Mouse (Mus musculus): ENCODE results near the gene Zfp428. TPM values are rescaled to one million over a fixed set of nuclear protein-coding genes. Genes with fewer than 3 reads are reported as not detected.

Zfp428 gene
- polyA plus RNA-seq, 1 experiment from 2014 or later = 26.0 TPM

DNA sequence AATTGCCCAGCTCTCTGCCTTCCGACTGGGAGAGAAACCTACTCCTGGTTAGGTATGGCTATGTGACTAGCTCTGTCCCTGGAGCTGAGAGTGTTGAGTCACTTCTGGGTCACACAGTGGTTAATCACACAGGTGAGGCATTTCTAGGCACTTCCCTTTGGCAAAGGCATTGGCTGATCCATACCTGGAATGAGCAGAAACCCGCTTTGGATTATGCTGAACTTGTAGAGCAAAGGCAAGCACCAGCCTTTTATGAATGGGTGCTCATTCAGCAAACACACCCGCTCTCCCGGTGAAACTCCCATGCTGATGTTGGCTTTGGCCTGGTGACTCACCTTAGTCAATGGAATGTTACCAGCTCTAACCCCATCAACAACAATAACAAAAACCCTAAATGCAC lies 32.9 kb downstream of the Zfp428 start:
- Histone ChIP-seq H3K4me3 (ENCODE audit: low read depth, low read length) (no peak overlapping the region), H3K27ac (ENCODE audit: low read depth, low read length) (no peak overlapping the region), H3K27me3 (ENCODE audit: control insufficient read depth, insufficient read depth, low read length) (no peaks in the 10 kb centered on the region), H3K4me2 (no peak overlapping the region), H3K9ac (ENCODE audit: low read depth, low read length) (no peak overlapping the region), H3K4me1 (ENCODE audit: control insufficient read depth, insufficient read depth, low read length) (no peaks in the 10 kb centered on the region), H3K9me3 (replicated peaks; ENCODE audit: control insufficient read depth, low read length) (no peaks in the 10 kb centered on the region), H3K36me3 (ENCODE audit: control insufficient read depth, insufficient read depth, low read length) (peaks cover 3% of the 10 kb centered on the region; the same call in 1 of the 2 replicates)
- WGBS (ENCODE audit: insufficient replicate concordance) = 87% methylated on average over 4 of the region's 4 CpGs
- ATAC-seq (replicated peaks; ENCODE audit: insufficient number of reproducible peaks, low FRiP score, low TSS enrichment) = no peak

DNA sequence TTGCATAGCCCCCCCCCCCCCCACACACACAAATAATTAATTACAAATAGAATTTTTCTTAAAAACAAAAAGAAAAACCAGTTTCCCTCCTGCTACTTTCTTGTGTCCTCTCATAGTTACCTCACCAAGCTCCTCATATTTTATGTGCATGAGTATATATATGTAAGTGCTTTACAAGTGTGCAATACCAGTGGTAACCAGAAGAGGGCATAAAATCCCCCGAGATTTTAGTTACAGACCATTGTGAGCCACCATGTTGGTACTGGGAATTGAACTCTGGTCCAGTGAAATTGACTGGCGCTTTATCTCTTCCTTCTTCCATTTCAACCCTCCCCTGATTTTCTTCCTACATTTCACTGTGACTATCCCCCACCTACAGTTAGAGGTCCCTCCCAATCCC lies 37.7 kb downstream of the Zfp428 start:
- WGBS (ENCODE audit: insufficient replicate concordance) = 79% methylated on average over 2 of the region's 2 CpGs
- no peak overlapping the region for H3K4me2 ChIP-seq
- no peaks in the 10 kb centered on the region for H3K9me3 ChIP-seq (replicated peaks; ENCODE audit: control insufficient read depth, low read length)
- H3K4me3 ChIP-seq (ENCODE audit: low read depth, low read length) = no peak overlapping the region
- H3K27me3 ChIP-seq (ENCODE audit: control insufficient read depth, insufficient read depth, low read length) = no peaks in the 10 kb centered on the region
- H3K27ac ChIP-seq (ENCODE audit: low read depth, low read length) = no peak overlapping the region
- no peak overlapping the region for H3K9ac ChIP-seq (ENCODE audit: low read depth, low read length)
- ATAC-seq (replicated peaks; ENCODE audit: insufficient number of reproducible peaks, low FRiP score, low TSS enrichment) = no peak
- H3K4me1 ChIP-seq (ENCODE audit: control insufficient read depth, insufficient read depth, low read length) = peaks cover 13% of the 10 kb centered on the region
- no peaks in the 10 kb centered on the region for H3K36me3 ChIP-seq (ENCODE audit: control insufficient read depth, insufficient read depth, low read length)

DNA sequence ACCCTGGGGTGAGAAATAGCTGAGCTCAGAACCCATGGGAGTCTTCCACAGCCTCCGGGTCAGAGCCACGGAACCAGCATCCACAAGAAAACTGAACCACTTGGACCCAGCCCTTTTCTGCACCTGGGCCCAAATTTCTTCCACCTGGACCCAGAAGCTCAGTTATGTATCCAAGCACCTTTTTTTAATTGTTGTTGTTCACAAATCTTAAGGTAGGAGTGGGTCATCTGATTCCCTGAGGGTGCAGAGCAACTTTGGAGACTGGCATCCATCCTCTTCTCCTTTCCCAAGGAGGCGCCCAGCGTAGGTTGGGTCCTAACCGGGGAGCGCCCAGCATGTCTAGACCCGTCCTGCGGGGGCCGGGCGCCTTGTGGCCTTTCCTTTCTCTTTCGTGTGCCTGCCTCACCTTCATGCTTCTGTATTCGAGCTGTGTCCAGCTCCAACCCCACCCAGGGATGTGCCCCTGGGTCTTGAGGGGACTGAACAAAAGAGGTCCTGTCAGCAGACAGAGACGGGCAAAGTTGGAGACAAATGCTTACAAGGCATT lies 39.3 kb downstream of the Zfp428 start, which contains the start of the genes Pinlyp and Xrcc1:
Pinlyp (minus strand) TSS at position 51 of the 547 bp plus-strand sequence.
Xrcc1 (plus strand) TSS at position 222 of the 547 bp plus-strand sequence.
- peaks cover 3% of the 10 kb centered on the region; the same call in 1 of the 2 replicates for H3K36me3 ChIP-seq (ENCODE audit: control insufficient read depth, insufficient read depth, low read length)
- WGBS (ENCODE audit: insufficient replicate concordance) = 38% methylated on average over 13 of the region's 13 CpGs
- H3K9me3 ChIP-seq (replicated peaks; ENCODE audit: control insufficient read depth, low read length) = no peaks in the 10 kb centered on the region
- peaks cover 13% of the 10 kb centered on the region for H3K4me1 ChIP-seq (ENCODE audit: control insufficient read depth, insufficient read depth, low read length)
- H3K27ac ChIP-seq (ENCODE audit: low read depth, low read length) = peak within 1 kb of the TSS; percentile 75
- ATAC-seq (replicated peaks; ENCODE audit: insufficient number of reproducible peaks, low FRiP score, low TSS enrichment) = no peak
- H3K27me3 ChIP-seq (ENCODE audit: control insufficient read depth, insufficient read depth, low read length) = no peaks in the 10 kb centered on the region
- H3K4me3 ChIP-seq (ENCODE audit: low read depth, low read length) = peak within 1 kb of the TSS; percentile 88
- H3K4me2 ChIP-seq = peak within 1 kb of the TSS; percentile 73
- H3K9ac ChIP-seq (ENCODE audit: low read depth, low read length) = peak within 1 kb of the TSS; percentile 86

DNA sequence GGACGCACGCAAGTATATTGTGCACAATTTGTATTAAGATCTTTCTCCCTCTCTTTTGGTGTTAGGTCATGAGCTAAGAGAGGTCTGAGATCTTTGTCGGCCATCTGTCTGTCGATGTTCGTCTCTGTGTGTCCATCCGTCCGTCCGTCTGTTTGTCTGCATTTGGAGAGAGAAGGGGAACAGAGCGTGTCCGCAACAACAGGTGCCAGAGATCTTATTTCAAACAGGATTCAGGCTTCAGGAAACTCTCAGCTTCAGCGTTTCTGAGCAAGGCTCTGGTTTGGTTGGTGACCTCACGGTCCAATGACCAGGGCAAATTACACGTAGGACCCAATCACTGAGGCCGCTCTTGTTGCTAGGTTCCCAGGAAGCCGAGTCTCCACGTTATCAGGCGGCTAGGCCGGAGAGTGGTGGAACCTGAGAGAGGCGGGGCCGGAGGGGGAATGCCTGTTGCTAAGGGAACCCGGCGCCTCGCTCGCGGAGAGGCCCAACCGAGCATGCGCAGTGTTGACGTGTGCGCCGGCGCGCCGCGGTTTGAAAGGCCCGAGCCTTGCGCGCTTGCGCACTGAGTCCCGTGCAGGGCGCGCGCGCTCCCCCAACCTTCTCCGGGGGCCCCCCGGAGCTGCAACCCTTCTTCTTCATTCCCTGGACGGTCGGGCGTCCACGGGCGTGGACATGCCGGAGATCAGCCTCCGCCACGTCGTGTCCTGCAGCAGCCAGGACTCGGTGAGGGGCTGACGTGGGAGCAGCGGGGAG lies 40.0 kb downstream of the Zfp428 start:
- H3K27ac ChIP-seq (ENCODE audit: low read depth, low read length) = peak overlapping the region; percentile 75
- H3K4me2 ChIP-seq = peak overlapping the region; percentile 73
- H3K27me3 ChIP-seq (ENCODE audit: control insufficient read depth, insufficient read depth, low read length) = no peaks in the 10 kb centered on the region
- ATAC-seq (replicated peaks; ENCODE audit: insufficient number of reproducible peaks, low FRiP score, low TSS enrichment) = peak; percentile 98
- peak overlapping the region; percentile 86 for H3K9ac ChIP-seq (ENCODE audit: low read depth, low read length)
- peak overlapping the region; percentile 88 for H3K4me3 ChIP-seq (ENCODE audit: low read depth, low read length)
- no peaks in the 10 kb centered on the region for H3K9me3 ChIP-seq (replicated peaks; ENCODE audit: control insufficient read depth, low read length)
- WGBS (ENCODE audit: insufficient replicate concordance) = 1% methylated on average over 56 of the region's 57 CpGs
- H3K4me1 ChIP-seq (ENCODE audit: control insufficient read depth, insufficient read depth, low read length) = peaks cover 13% of the 10 kb centered on the region
- peaks cover 3% of the 10 kb centered on the region; the same call in 1 of the 2 replicates for H3K36me3 ChIP-seq (ENCODE audit: control insufficient read depth, insufficient read depth, low read length)

DNA sequence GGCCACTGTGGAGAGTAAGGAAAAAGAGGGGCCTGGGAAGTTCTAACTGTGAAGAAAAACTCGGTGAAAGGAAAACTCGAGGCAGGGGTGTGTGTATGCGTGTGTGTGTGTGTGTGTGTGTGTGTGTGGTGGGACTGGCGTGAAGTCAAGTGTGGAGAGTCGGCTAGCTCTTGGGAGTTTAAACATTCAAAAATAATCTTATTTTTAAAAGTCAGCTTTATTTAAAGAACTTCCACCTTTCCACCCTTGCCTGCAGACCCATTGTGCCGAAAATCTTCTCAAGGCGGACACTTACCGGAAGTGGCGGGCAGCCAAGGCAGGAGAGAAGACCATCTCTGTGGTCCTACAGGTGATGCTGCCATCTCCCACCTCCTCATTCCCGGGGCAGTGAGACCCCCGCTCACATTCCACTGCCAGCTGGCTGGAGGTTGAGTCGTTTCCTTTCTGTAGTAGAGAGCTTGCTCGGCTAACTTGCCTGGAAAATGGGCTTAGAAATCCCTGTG lies 40.8 kb downstream of the Zfp428 start:
- peaks cover 7% of the 10 kb centered on the region for H3K36me3 ChIP-seq (ENCODE audit: control insufficient read depth, insufficient read depth, low read length)
- 0 out of 2 replicates have a peak, but pooled peaks have one; percentile 0 for ATAC-seq (replicated peaks; ENCODE audit: insufficient number of reproducible peaks, low FRiP score, low TSS enrichment)
- H3K4me1 ChIP-seq (ENCODE audit: control insufficient read depth, insufficient read depth, low read length) = peaks cover 13% of the 10 kb centered on the region
- peak overlapping the region; percentile 86 for H3K9ac ChIP-seq (ENCODE audit: low read depth, low read length)
- H3K27me3 ChIP-seq (ENCODE audit: control insufficient read depth, insufficient read depth, low read length) = no peaks in the 10 kb centered on the region
- 35% methylated on average over 13 of the region's 13 CpGs for whole genome bisulfite sequencing (ENCODE audit: insufficient replicate concordance)
- peak overlapping the region; percentile 73 for H3K4me2 ChIP-seq
- H3K27ac ChIP-seq (ENCODE audit: low read depth, low read length) = peak overlapping the region; percentile 66
- H3K9me3 ChIP-seq (replicated peaks; ENCODE audit: control insufficient read depth, low read length) = no peaks in the 10 kb centered on the region
- H3K4me3 ChIP-seq (ENCODE audit: low read depth, low read length) = peak overlapping the region; percentile 88

DNA sequence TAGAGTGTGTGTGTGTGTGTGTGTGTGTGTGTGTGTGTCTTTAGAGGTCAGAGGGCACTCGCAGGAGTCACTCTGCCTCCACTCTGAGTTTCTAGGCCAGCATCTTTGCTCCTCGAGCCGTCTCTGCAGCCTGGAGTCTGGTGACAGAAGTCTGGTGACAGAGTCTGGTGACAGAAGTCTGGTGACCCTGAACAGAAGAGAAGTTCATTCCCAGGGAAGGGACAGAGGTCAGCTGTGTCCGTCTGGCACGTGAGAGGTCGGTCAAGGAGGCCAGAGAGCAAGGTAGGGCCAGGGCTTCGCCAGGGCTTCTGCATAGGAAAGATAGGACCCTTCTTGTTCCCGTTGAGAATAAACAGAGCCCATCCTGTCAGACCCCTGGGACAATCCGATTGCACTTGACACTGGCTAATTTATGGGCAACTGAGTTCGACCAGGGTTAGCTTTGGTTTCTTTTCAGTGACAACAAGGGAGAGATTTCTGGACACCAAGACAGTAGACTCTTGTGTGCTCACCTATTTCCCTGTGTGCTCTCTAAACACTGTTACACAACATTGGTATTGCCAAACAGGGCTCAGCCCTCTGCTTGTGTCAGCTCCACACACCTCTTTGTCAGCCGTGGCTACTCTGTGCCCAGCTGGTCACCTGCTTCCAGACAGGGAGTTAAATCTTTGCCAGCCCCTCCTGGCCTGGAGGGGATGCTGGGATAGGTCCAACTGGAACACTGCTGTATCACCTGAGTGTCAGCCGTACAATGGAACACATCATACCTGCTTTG lies 45.4 kb downstream of the Zfp428 start:
- H3K27ac ChIP-seq (ENCODE audit: low read depth, low read length) = no peak overlapping the region
- no peak for ATAC-seq (replicated peaks; ENCODE audit: insufficient number of reproducible peaks, low FRiP score, low TSS enrichment)
- H3K4me2 ChIP-seq = no peak overlapping the region
- H3K4me3 ChIP-seq (ENCODE audit: low read depth, low read length) = no peak overlapping the region
- peaks cover 21% of the 10 kb centered on the region for H3K36me3 ChIP-seq (ENCODE audit: control insufficient read depth, insufficient read depth, low read length)
- H3K27me3 ChIP-seq (ENCODE audit: control insufficient read depth, insufficient read depth, low read length) = no peaks in the 10 kb centered on the region
- 81% methylated on average over 12 of the region's 12 CpGs for WGBS (ENCODE audit: insufficient replicate concordance)
- peaks cover 5% of the 10 kb centered on the region for H3K4me1 ChIP-seq (ENCODE audit: control insufficient read depth, insufficient read depth, low read length)
- H3K9me3 ChIP-seq (replicated peaks; ENCODE audit: control insufficient read depth, low read length) = no peaks in the 10 kb centered on the region
- no peak overlapping the region for H3K9ac ChIP-seq (ENCODE audit: low read depth, low read length)

DNA sequence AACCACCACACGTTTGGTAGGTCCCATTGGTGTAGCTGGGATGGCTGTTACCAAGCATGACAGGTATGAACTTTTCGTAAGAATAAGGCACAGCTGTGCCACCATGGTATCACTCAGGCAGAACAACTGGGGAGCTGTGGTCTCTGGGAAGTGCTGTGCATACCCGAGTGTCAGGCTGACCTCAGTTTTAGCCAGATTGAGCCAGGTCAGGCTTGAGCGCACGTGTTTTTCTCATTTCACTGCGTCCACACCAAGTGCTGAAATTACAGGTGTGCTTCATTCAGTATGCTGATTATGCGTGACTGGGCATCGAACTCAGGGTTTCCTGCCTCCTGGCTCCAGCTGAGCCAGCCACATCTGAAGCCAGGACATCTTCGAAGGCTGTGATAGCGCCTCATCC lies 49.0 kb downstream of the Zfp428 start:
- no peak overlapping the region for H3K27ac ChIP-seq (ENCODE audit: low read depth, low read length)
- H3K9ac ChIP-seq (ENCODE audit: low read depth, low read length) = no peak overlapping the region
- no peak overlapping the region for H3K4me2 ChIP-seq
- H3K36me3 ChIP-seq (ENCODE audit: control insufficient read depth, insufficient read depth, low read length) = peaks cover 26% of the 10 kb centered on the region
- H3K4me3 ChIP-seq (ENCODE audit: low read depth, low read length) = no peak overlapping the region
- no peaks in the 10 kb centered on the region for H3K9me3 ChIP-seq (replicated peaks; ENCODE audit: control insufficient read depth, low read length)
- 92% methylated on average over 10 of the region's 10 CpGs for WGBS (ENCODE audit: insufficient replicate concordance)
- no peak for ATAC-seq (replicated peaks; ENCODE audit: insufficient number of reproducible peaks, low FRiP score, low TSS enrichment)
- no peaks in the 10 kb centered on the region for H3K4me1 ChIP-seq (ENCODE audit: control insufficient read depth, insufficient read depth, low read length)
- H3K27me3 ChIP-seq (ENCODE audit: control insufficient read depth, insufficient read depth, low read length) = no peaks in the 10 kb centered on the region

DNA sequence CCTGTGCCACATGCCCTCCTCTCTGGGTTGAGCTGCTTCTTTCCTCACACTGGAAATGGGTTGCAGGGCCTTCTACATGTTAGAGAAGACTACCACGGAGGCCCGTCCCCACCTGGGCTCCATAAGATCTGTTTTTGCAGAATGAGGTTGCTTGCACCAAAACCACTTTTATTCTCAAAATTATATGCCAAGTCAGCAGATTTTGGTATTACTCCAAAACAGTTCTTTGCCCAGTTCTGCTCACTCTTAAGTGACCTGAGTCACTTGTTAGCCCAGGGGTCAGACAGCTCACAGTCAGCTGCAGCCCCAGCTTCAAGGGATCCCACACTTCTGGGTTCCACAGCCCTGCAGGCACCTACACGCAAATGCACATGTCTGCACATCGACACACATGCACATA lies 54.6 kb downstream of the Zfp428 start:
- WGBS (ENCODE audit: insufficient replicate concordance) = 91% methylated on average over 4 of the region's 4 CpGs
- H3K9ac ChIP-seq (ENCODE audit: low read depth, low read length) = no peak overlapping the region

More for the DNA sequence above, 54.6 kb downstream of the Zfp428 start:
- no peaks in the 10 kb centered on the region for H3K27me3 ChIP-seq (ENCODE audit: control insufficient read depth, insufficient read depth, low read length)
- no peaks in the 10 kb centered on the region for H3K9me3 ChIP-seq (replicated peaks; ENCODE audit: control insufficient read depth, low read length)
- no peak overlapping the region for H3K4me3 ChIP-seq (ENCODE audit: low read depth, low read length)
- H3K4me2 ChIP-seq = no peak overlapping the region
- H3K4me1 ChIP-seq (ENCODE audit: control insufficient read depth, insufficient read depth, low read length) = no peaks in the 10 kb centered on the region
- no peak for ATAC-seq (replicated peaks; ENCODE audit: insufficient number of reproducible peaks, low FRiP score, low TSS enrichment)
- no peak overlapping the region for H3K27ac ChIP-seq (ENCODE audit: low read depth, low read length)
- peaks cover 15% of the 10 kb centered on the region for H3K36me3 ChIP-seq (ENCODE audit: control insufficient read depth, insufficient read depth, low read length)

Measured in heart, embryonic 11.5 days (tissue).